Mouse (Mus musculus): ENCODE results near the gene Crybg1.

The Crybg1 gene

GRCm38 (mm10) chr10:43943736-43944135, 204.9 kb downstream of the Crybg1 start:
- WGBS, result 68% methylated on average over 4 of the region's 4 CpGs

GRCm38 (mm10) chr10:43939136-43939662, 209.5 kb downstream of the Crybg1 start:
- 92% methylated on average over 6 of the region's 6 CpGs for WGBS

- 74% methylated on average over 5 of the region's 5 CpGs for WGBS
These were observed 220.1 kb downstream of the Crybg1 start for GRCm38 (mm10) chr10:43928596-43928995.

DNA sequence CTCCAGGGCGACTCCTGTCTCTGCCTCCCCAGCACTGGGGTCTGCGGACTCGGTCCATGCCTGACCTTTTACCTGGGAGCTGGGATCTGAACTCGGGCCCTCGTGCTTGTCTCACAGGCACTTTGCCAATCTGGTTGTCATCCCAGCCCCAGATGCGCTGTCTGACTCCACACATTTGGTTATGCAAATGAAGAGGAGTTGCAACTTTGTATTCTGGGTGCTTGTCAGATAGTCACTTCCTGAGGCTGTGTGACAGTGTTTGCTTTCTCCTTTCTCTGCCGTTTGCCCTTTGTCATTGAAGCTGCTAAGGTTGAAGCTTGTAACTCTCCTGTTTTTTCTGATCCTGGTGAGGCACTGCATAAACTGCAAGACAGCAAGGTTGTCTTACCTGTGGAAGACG, 220.9 kb downstream of the Crybg1 start:
- 74% methylated on average over 8 of the region's 8 CpGs for WGBS

DNA sequence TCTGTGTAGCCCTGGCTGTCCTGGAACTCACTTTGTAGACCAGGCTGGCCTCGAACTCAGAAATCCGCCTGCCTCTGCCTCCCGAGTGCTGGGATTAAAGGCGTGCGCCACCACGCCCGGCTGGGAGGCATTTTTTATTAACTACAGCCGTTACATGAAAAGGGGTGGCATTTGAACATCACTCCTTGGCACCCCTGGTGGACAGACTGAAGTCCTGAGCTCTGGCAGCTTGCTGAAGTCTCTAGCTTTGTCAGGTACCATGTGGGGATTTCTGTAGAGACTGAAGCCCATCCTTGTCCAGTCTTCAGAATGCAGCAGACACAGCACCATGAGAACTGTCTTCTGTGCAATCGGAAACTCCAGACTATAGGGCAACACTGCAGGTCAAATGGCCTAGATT, 222.9 kb downstream of the Crybg1 start:
- 92% methylated on average over 9 of the region's 9 CpGs for WGBS

- WGBS, result 96% methylated on average over 3 of the region's 3 CpGs
These were observed 225.6 kb downstream of the Crybg1 start for GRCm38 (mm10) chr10:43923096-43923495.

GRCm38 (mm10) chr10:43918696-43919608, 229.7 kb downstream of the Crybg1 start:
- 45% methylated on average over 17 of the region's 17 CpGs for WGBS

- WGBS, result 84% methylated on average over 2 of the region's 2 CpGs
These were observed 231.9 kb downstream of the Crybg1 start for GRCm38 (mm10) chr10:43916737-43917136.

- whole genome bisulfite sequencing, result 86% methylated on average over 12 of the region's 12 CpGs
These were observed 232.5 kb downstream of the Crybg1 start for GRCm38 (mm10) chr10:43916181-43916580.

DNA sequence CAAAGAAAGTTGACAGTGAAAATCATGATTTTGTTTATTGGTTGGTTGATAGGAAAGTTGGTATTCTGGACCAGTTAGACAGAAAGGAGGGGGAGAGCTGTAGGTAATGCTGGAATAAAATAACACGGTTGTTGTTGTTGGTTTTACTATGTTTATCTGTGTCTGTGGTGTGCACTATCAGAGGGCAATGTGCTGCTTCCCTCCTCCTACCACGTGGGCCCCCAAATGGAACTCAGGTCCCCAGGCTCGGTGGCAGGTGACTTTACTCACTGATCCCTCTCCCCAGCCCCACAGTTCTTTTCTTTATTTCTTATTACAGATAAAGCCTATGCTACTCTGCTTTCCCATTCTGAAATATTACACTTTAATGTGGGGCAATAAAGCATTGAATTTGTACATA, 236.4 kb downstream of the Crybg1 start:
- WGBS, result 90% methylated on average over 3 of the region's 3 CpGs

GRCm38 (mm10) chr10:43910873-43911142, 237.8 kb downstream of the Crybg1 start:
- WGBS, result 82% methylated on average over 8 of the region's 8 CpGs

- 78% methylated on average over 12 of the region's 12 CpGs for WGBS
These were observed 238.4 kb downstream of the Crybg1 start for GRCm38 (mm10) chr10:43910032-43910872.

- 98% methylated on average over 1 of the region's 1 CpGs for WGBS
These were observed 244.1 kb downstream of the Crybg1 start for GRCm38 (mm10) chr10:43904569-43904968.

- under 1% methylated on average over 40 of the region's 40 CpGs for WGBS
These were observed 247.0 kb downstream of the Crybg1 start, which contains the start of the genes Qrsl1 and Rtn4ip1 for GRCm38 (mm10) chr10:43901578-43902194. Gene Qrsl1 (minus strand): TSS chr10:43901745. Gene Rtn4ip1 (plus strand): TSS chr10:43901807.

DNA sequence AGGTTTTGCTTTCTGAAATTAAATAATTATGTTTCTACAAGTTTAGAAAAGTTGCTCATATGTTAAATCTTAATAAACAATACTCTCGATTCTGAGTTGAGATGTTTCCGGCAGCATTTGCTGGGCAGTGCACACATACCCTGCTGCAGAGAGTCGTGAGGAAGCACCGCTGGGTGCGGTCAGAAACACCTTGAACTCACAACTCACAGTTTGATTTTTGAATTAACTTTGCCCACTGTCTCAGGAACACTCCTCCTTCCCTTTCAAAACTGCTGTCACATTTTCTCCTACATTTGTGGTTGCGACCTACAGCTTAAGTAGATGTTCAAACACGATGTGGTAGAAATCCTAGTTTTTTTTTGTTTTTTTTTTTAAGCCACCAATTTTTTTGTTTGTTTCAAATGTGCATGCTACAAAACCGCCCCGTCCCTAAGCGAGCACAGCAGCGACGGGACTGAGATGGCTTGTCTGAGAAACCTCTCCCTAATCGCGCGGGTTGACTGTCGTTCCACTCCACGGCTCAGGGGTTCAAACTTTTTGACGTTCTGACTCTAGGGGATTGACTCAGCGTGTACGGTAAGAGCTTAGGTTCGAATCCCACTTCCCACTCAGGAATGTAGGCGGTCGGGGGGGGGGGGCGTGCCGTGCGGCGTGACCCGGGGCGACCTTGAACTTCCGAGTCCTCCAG, 247.6 kb downstream of the Crybg1 start:
- 5% methylated on average over 29 of the region's 30 CpGs for WGBS
